Mouse (Mus musculus) adrenal gland, postnatal 25 days (tissue): ENCODE measurements at regions not wholly inside any gene's neighbourhood (a gene's known extent, or its start where the extent isn't known, plus 50 kb on each side); places are given as distances from the start of the nearest gene placed in this dataset.

ENCODE experiments used
- DNase-seq: peaks from one replicate; pipeline ENCODE4 v3.0.0; 2021; ENCODE audit warnings: mixed read lengths

GRCm38 (mm10) chr1:60823006-60823665 is 63.7 kb upstream of the Ctla4 start:
- DNase-seq, result peak; percentile 71

DNA sequence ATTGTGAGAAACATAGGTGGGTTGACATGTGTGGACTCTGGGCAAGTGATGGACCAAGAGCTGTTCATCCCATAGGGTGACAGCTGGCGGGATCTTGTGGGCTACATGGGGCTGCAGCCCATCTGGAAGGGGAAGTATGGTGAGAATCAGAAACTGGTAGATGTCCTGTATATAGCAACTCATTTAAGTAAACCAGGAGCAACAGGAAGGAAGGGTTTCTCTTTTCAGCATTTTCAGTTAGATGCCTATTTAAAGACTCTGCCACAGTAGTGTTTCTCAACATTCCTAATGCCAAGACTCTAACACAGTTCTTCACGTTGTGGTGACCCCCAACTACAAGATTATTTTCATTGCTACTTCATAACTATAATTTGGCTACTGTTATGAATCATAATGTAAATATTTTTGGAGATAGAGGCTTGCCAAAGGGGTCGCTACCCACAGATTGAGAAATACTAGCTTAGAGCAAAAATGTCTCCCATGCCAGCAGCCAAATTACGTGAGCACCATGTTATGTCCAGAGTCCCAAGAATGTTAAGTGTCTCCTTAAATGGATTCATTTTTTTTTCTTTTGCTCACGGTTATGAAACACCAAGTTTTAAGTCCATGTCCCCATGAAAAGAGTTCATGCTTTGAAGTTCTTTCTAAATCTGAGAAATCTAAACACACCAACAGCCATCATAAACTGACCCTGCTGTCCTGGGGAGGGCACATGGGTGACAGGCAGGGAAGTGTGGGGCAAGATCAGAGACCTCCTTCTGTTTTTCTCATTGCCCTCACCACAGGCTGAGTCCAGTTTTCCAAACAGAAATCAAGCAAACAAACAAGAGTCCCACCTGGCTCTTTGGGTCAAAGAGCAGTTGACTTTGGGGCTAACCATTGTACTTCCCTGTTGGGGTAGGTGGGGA is 62.3 kb upstream of the Ctla4 start:
- DNase-seq, result no peak

DNA sequence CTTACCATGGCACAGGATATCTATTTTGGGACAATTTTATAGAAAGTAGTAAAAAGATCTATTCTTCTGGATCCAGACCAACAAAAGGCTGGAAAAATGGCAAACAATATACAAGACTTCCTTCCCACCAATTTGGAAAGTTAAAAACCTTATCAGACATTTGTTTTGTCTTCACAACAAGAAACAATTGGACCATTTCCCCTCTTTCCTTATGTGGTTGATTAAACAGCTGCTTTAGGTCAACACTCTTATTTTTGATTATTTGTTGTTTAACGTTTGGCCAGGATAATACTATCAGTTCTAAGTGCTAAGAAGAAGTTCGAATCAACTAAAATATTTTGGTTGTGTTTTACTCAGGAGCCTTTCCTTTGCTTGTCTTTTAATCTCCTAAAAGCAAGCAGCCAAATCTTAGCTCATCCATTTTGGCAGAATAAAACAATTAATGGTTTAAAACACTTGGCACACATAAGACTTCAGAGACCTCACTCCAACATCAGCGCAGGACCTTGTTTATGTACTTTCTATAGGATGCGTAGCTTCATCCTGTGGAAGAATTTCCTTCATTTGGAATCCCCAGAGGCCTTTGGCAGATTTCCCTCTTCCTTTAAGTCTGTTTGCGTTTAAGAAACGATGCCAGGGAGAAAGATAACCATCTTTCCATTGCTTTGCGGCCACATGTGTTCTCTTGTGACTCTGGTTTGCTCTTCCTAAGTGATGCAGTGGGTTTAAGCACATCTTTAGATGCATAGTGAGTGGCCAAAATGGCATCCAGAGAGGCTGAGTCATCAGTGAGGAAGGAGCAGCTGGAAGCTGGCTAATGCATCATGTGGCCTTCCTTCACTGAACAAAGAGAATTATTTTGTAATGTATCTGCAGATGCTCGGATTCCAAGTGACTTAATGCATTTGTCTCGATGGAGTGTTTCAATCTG is 61.3 kb upstream of the Ctla4 start:
- DNase-seq, result no peak

DNA sequence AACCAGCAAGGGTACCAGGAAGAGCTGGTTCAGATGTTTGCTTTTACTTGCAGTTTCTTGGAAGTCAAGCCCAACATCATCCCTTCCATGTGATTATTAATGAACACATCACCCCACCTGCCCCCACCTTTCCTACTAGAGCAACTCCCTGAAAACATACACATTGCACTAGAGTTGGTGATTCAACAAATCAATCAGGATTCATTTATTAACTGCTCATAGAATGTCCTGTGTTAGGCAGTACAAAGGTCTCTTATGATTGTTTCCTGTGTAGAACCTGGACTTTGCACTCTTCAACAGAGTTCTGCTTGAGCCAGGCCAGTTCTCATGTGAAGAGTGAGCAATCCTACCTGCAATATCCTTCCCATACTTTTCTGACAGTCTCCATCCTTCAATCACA is 59.8 kb upstream of the Ctla4 start:
- no peak for DNase-seq

DNA sequence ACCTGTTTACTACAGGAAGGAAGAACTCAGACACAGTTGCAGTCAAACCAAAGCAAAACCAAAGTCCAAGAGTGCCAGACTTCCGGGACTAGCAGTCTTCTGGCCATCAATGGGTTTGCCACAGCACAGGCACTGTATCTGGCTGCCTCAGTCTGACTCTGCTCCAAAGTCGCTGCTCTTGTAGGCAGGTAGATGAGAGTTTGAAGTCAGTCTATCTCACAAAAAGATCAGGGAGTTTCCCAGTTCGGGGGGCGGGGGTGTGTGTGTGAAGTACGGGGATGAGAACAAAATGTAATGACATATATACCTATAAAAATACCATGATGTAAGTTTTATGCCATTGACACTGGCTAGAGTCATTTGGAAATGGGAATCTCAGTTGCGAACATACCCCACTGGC is 58.6 kb upstream of the Ctla4 start:
- DNase-seq, result no peak

- DNase-seq, result no peak
Measured at GRCm38 (mm10) chr1:60829849-60830248, 57.0 kb upstream of the Ctla4 start.

- no peak for DNase-seq
Measured at GRCm38 (mm10) chr1:60833668-60834067, 53.1 kb upstream of the Ctla4 start.
